Mouse (Mus musculus): Measurements from ENCODE around the gene Stard3. TPM values are rescaled to one million over a fixed set of nuclear protein-coding genes. Genes with fewer than 3 reads are reported as not detected.

The Stard3 gene
- polyA plus RNA-seq, 1 experiment, result 25.8 TPM

- H3ac ChIP-seq (ENCODE audit: control insufficient read depth, insufficient read length), result no peak overlapping the region
- no peak overlapping the region for H3K4me2 ChIP-seq (ENCODE audit: low read depth)
- peaks cover 88% of the 10 kb centered on the region for H3K27me3 ChIP-seq (ENCODE audit: control insufficient read depth, insufficient read depth, insufficient read length)
- H3K36me3 ChIP-seq (ENCODE audit: control insufficient read depth, insufficient read depth), result no peaks in the 10 kb centered on the region
- H3K79me2 ChIP-seq (ENCODE audit: control insufficient read depth, insufficient read depth), result no peaks in the 10 kb centered on the region
- TF ChIP-seq MYOG (IDR thresholded peaks at IDR 0.05; ENCODE audit: control insufficient read depth in 1 of 3, insufficient read depth in 1 of 3, insufficient read length in 2 of 3, low read depth in 2 of 3) (no peak), USF1 (IDR thresholded peaks at IDR 0.05; ENCODE audit: low read depth) (no peak), CEBPB (IDR thresholded peaks at IDR 0.05; ENCODE audit: insufficient read depth, poor library complexity, severe bottlenecking) (no peak), POLR2AphosphoS2 (IDR thresholded peaks at IDR 0.05; ENCODE audit: insufficient read length, low read depth) (no peak), MAX (IDR thresholded peaks at IDR 0.05; ENCODE audit: low read depth) (no peak), TCF3 (IDR thresholded peaks at IDR 0.05; ENCODE audit: insufficient read length, low read depth) (no peak), TCF12 (IDR thresholded peaks at IDR 0.05; ENCODE audit: insufficient read depth, poor library complexity, severe bottlenecking) (no peak), REST (IDR thresholded peaks at IDR 0.05; ENCODE audit: insufficient read depth, insufficient read length) (no peak), SRF (IDR thresholded peaks at IDR 0.05; ENCODE audit: control insufficient read depth, insufficient read length, low read depth) (no peak), POLR2A (IDR thresholded peaks at IDR 0.05; ENCODE audit: insufficient read length, low read depth) (no peak), E2F4 (IDR thresholded peaks at IDR 0.05; ENCODE audit: insufficient read depth) (no peak), MYOD1 (IDR thresholded peaks at IDR 0.05; ENCODE audit: control insufficient read depth in 1 of 3, insufficient read length in 2 of 3, low read depth in 2 of 3) (no peak)
- H3K4me3 ChIP-seq, result no peak overlapping the region
Observed at GRCm38 (mm10) chr11:98332186-98332585, 26.0 kb upstream of the Stard3 start.

- Histone ChIP-seq H3K27me3 (ENCODE audit: control insufficient read depth, insufficient read depth, insufficient read length) (peaks cover 88% of the 10 kb centered on the region), H3K79me2 (ENCODE audit: control insufficient read depth, insufficient read depth) (no peaks in the 10 kb centered on the region), H3ac (ENCODE audit: control insufficient read depth, insufficient read length) (no peak overlapping the region), H3K4me3 (no peak overlapping the region), H3K4me2 (ENCODE audit: low read depth) (no peak overlapping the region), H3K36me3 (ENCODE audit: control insufficient read depth, insufficient read depth) (no peaks in the 10 kb centered on the region)
- TF ChIP-seq USF1 (IDR thresholded peaks at IDR 0.05; ENCODE audit: low read depth), result no peak
- TF ChIP-seq TCF12 (IDR thresholded peaks at IDR 0.05; ENCODE audit: insufficient read depth, poor library complexity, severe bottlenecking), result no peak
- TF ChIP-seq REST (IDR thresholded peaks at IDR 0.05; ENCODE audit: insufficient read depth, insufficient read length), result no peak
- TF ChIP-seq E2F4 (IDR thresholded peaks at IDR 0.05; ENCODE audit: insufficient read depth), result no peak
- TF ChIP-seq MYOD1 (IDR thresholded peaks at IDR 0.05; ENCODE audit: control insufficient read depth in 1 of 3, insufficient read length in 2 of 3, low read depth in 2 of 3), result no peak
- TF ChIP-seq TCF3 (IDR thresholded peaks at IDR 0.05; ENCODE audit: insufficient read length, low read depth), result no peak
- no peak for TF ChIP-seq MYOG (IDR thresholded peaks at IDR 0.05; ENCODE audit: control insufficient read depth in 1 of 3, insufficient read depth in 1 of 3, insufficient read length in 2 of 3, low read depth in 2 of 3)
- no peak for TF ChIP-seq POLR2A (IDR thresholded peaks at IDR 0.05; ENCODE audit: insufficient read length, low read depth)
- no peak for TF ChIP-seq POLR2AphosphoS2 (IDR thresholded peaks at IDR 0.05; ENCODE audit: insufficient read length, low read depth)
- TF ChIP-seq MAX (IDR thresholded peaks at IDR 0.05; ENCODE audit: low read depth), result no peak
Observed at GRCm38 (mm10) chr11:98332841-98333240, 25.3 kb upstream of the Stard3 start.

GRCm38 (mm10) chr11:98333263-98333696 is 24.9 kb upstream of the Stard3 start:
- no peak for TF ChIP-seq USF1 (IDR thresholded peaks at IDR 0.05; ENCODE audit: low read depth)
- TF ChIP-seq MYOD1 (IDR thresholded peaks at IDR 0.05; ENCODE audit: control insufficient read depth in 1 of 3, insufficient read length in 2 of 3, low read depth in 2 of 3), result no peak
- no peak for TF ChIP-seq MYOG (IDR thresholded peaks at IDR 0.05; ENCODE audit: control insufficient read depth in 1 of 3, insufficient read depth in 1 of 3, insufficient read length in 2 of 3, low read depth in 2 of 3)
- no peak for TF ChIP-seq SRF (IDR thresholded peaks at IDR 0.05; ENCODE audit: control insufficient read depth, insufficient read length, low read depth)
- no peak for TF ChIP-seq POLR2AphosphoS2 (IDR thresholded peaks at IDR 0.05; ENCODE audit: insufficient read length, low read depth)
- TF ChIP-seq TCF12 (IDR thresholded peaks at IDR 0.05; ENCODE audit: insufficient read depth, poor library complexity, severe bottlenecking), result no peak
- TF ChIP-seq TCF3 (IDR thresholded peaks at IDR 0.05; ENCODE audit: insufficient read length, low read depth), result no peak
- TF ChIP-seq REST (IDR thresholded peaks at IDR 0.05; ENCODE audit: insufficient read depth, insufficient read length), result no peak
- TF ChIP-seq POLR2A (IDR thresholded peaks at IDR 0.05; ENCODE audit: insufficient read length, low read depth), result no peak
- TF ChIP-seq MAX (IDR thresholded peaks at IDR 0.05; ENCODE audit: low read depth), result no peak
- TF ChIP-seq E2F4 (IDR thresholded peaks at IDR 0.05; ENCODE audit: insufficient read depth), result no peak
- TF ChIP-seq CEBPB (IDR thresholded peaks at IDR 0.05; ENCODE audit: insufficient read depth, poor library complexity, severe bottlenecking), result no peak
- Histone ChIP-seq H3ac (ENCODE audit: control insufficient read depth, insufficient read length) (no peak overlapping the region), H3K4me2 (ENCODE audit: low read depth) (no peak overlapping the region), H3K4me3 (no peak overlapping the region), H3K27me3 (ENCODE audit: control insufficient read depth, insufficient read depth, insufficient read length) (peaks cover 87% of the 10 kb centered on the region), H3K36me3 (ENCODE audit: control insufficient read depth, insufficient read depth) (no peaks in the 10 kb centered on the region), H3K79me2 (ENCODE audit: control insufficient read depth, insufficient read depth) (no peaks in the 10 kb centered on the region)

- no peak overlapping the region for H3K4me2 ChIP-seq (ENCODE audit: low read depth)
- no peak overlapping the region for H3ac ChIP-seq (ENCODE audit: control insufficient read depth, insufficient read length)
- TF ChIP-seq MYOG (IDR thresholded peaks at IDR 0.05; ENCODE audit: control insufficient read depth in 1 of 3, insufficient read depth in 1 of 3, insufficient read length in 2 of 3, low read depth in 2 of 3), result peak in 1 of 3 experiments; percentile 17
- no peak for TF ChIP-seq REST (IDR thresholded peaks at IDR 0.05; ENCODE audit: insufficient read depth, insufficient read length)
- TF ChIP-seq MYOD1 (IDR thresholded peaks at IDR 0.05; ENCODE audit: control insufficient read depth in 1 of 3, insufficient read length in 2 of 3, low read depth in 2 of 3), result peak in 1 of 3 experiments; percentile 19
- H3K27me3 ChIP-seq (ENCODE audit: control insufficient read depth, insufficient read depth, insufficient read length), result peaks cover 83% of the 10 kb centered on the region
- H3K79me2 ChIP-seq (ENCODE audit: control insufficient read depth, insufficient read depth), result no peaks in the 10 kb centered on the region
- no peak overlapping the region for H3K4me3 ChIP-seq
- H3K36me3 ChIP-seq (ENCODE audit: control insufficient read depth, insufficient read depth), result no peaks in the 10 kb centered on the region
Observed at GRCm38 (mm10) chr11:98333981-98334741, 24.0 kb upstream of the Stard3 start.
